Mouse (Mus musculus) liver, embryonic 14.5 days (tissue): Measurements from ENCODE around the gene Pigm. TPM values are rescaled to one million over a fixed set of nuclear protein-coding genes. Genes with fewer than 3 reads are reported as not detected.

Source experiments
- ATAC-seq: fragments of 200-750 bp; cut with Nextera tagmentation; 2 replicates; pipeline ENCODE4 v1.8.0; 2017; ENCODE audit warnings: moderate number of reproducible peaks, mild to moderate bottlenecking, moderate library complexity; ENCODE audit not compliant: insufficient read depth
- DNase-seq, 3 experiments: peaks; one replicate each; pipeline ENCODE4 v3.0.0-alpha.2; 2012 to 2013; ENCODE audit warnings: low read depth in 3 of 3, low spot score in 3 of 3
- H3K27ac ChIP-seq: fragments of 300-500 bp; sonication (generic); 2 replicates; pipeline ENCODE4 v1.5.1; 2014; ENCODE audit warnings: moderate library complexity, mild to moderate bottlenecking, control low read depth, inconsistent platforms
- H3K27me3 ChIP-seq: fragments of 300-500 bp; sonication (generic); 2 replicates; pipeline ENCODE4 v1.6.1; 2014; ENCODE audit warnings: mild to moderate bottlenecking, low read length, moderate library complexity; ENCODE audit not compliant: control insufficient read depth, insufficient read depth
- H3K36me3 ChIP-seq: fragments of 300-500 bp; sonication (generic); replicated peaks from 2 replicates; pipeline ENCODE4 v1.6.1; 2014; ENCODE audit warnings: low read depth; ENCODE audit not compliant: control insufficient read depth, insufficient read depth
- H3K4me1 ChIP-seq, 2 experiments: fragments of 200-500 bp in 1 of 2; fragments of 300-500 bp in 1 of 2; sonication (generic) in 1 of 2; replicated peaks; 2 replicates each; pipeline ENCODE4 v1.6.1; 2012 to 2014; ENCODE audit warnings: antibody characterized with exemption in 1 of 2, inconsistent platforms in 1 of 2, low read length in 1 of 2; ENCODE audit not compliant: control insufficient read depth in 2 of 2, insufficient read depth in 2 of 2
- H3K4me2 ChIP-seq: fragments of 300-500 bp; sonication (generic); 2 replicates; pipeline ENCODE4 v1.6.1; 2014; ENCODE audit warnings: low read depth, mild to moderate bottlenecking, control low read depth, moderate library complexity
- H3K4me3 ChIP-seq, 2 experiments: fragments of 200-500 bp in 1 of 2; fragments of 300-500 bp in 1 of 2; sonication (generic) in 1 of 2; 2 replicates each; pipeline ENCODE4 v1.5.1; 2012 to 2014; ENCODE audit warnings: low read depth in 2 of 2, low read length in 2 of 2, mild to moderate bottlenecking in 2 of 2, control low read depth in 1 of 2, inconsistent platforms in 1 of 2, moderate library complexity in 1 of 2; ENCODE audit not compliant: insufficient read depth in 1 of 2
- H3K9ac ChIP-seq: fragments of 300-500 bp; sonication (generic); replicated peaks from 2 replicates; pipeline ENCODE4 v1.6.1; 2014; ENCODE audit warnings: mild to moderate bottlenecking, control low read depth, moderate library complexity
- H3K9me3 ChIP-seq: fragments of 300-500 bp; sonication (generic); 2 replicates; pipeline ENCODE4 v1.6.1; 2016; ENCODE audit warnings: low read length, mixed read lengths; ENCODE audit not compliant: control insufficient read depth
- CTCF ChIP-seq: IDR thresholded peaks from 2 replicates; pipeline ENCODE4 v1.5.1; 2016; ENCODE audit warnings: antibody characterized with exemption, low read depth, control low read depth
- EP300 ChIP-seq: IDR thresholded peaks from 2 replicates; pipeline ENCODE4 v1.6.1; 2016; ENCODE audit warnings: antibody characterized with exemption, low read depth
- WGBS: fragments of 180-500 bp; shearing (Covaris S2); extraction: QIAGEN DNeasy Blood & Tissue Kit; methylation state at CpG from one replicate; pipeline ENCODE4 v1.1.7; 2014; ENCODE audit not compliant: insufficient replicate concordance; 5-methylcytosine and 5-hydroxymethylcytosine counted together
- polyA plus RNA-seq, 2 experiments: library from polyadenylated mRNA; depleted of rRNA in 1 of 2; stranded (reverse) in 1 of 2; unstranded in 1 of 2; fragments of >200 nt; fragmentation: Nextera tagmentation in 1 of 2; extraction: Ambion mirVana in 1 of 2; gene quantifications; 2 replicates each; pipeline versions ENCODE4 v1.2.1 to v1.2.3; 2012 to 2014

Gene Pigm
- polyA plus RNA-seq, 2 experiments, result 2.3 to 4.1 TPM

DNA sequence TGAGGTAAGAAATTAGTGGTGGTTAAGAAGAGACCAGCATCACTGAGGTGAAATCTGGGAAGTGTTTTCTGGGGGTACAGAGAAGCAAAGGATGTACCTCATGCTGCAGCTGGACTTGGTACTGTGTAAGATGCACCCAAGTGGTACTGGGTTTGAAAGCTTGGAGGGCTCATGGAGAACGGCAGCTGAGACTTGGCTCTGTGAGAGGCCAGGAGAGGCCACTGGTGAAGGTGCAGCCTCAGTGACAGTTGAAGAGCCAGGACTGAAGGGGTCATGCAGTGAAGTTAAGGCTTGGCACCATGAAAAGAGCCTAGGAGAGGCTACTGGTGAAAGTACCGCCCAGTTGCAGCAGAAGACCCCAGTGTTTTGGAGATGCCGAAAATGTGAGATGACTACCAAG, 51.5 kb downstream of the Pigm start:
- WGBS, result 73% methylated on average over 3 of the region's 3 CpGs
- DNase-seq (no peak), ATAC-seq (no peak)
- Histone ChIP-seq H3K9me3 (no peaks in the 10 kb centered on the region), H3K27me3 (no peaks in the 10 kb centered on the region), H3K4me1 (peaks cover 0 to 1% of the 10 kb centered on the region in 2 experiments; a peak in 1 of 4 replicates), H3K4me2 (no peak overlapping the region), H3K27ac (no peak overlapping the region), H3K9ac (no peak overlapping the region), H3K36me3 (no peaks in the 10 kb centered on the region), H3K4me3 (no peak overlapping the region)
- TF ChIP-seq EP300 (no peak), CTCF (no peak)

DNA sequence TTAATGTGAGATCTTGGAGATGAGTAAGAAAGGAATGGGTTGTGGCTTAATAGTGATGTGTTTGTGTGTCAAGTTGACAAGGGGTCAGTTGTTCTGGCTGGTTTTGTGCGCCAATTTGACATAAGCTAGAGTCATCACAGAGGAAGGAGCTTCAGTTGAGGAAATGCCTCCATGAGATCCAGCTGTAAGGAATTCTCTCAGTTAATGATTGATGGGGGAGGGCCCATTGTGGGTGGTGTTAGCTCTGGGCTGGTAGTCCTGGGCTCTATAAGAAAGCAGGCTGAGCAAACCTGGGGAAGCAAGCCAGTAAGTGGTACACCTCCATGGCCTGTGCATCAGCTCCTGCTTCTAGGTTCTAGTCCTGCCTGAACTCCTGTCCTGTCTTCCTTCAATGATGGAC, 52.3 kb downstream of the Pigm start:
- TF ChIP-seq EP300 (no peak), CTCF (no peak)
- DNase-seq (no peak), ATAC-seq (no peak)
- 42% methylated on average over 1 of the region's 1 CpGs for WGBS
- Histone ChIP-seq H3K4me3 (no peak overlapping the region), H3K9ac (no peak overlapping the region), H3K27ac (no peak overlapping the region), H3K4me2 (no peak overlapping the region), H3K4me1 (peaks cover 0 to 3% of the 10 kb centered on the region in 2 experiments; a peak in 1 of 4 replicates), H3K36me3 (no peaks in the 10 kb centered on the region), H3K9me3 (no peaks in the 10 kb centered on the region), H3K27me3 (no peaks in the 10 kb centered on the region)

DNA sequence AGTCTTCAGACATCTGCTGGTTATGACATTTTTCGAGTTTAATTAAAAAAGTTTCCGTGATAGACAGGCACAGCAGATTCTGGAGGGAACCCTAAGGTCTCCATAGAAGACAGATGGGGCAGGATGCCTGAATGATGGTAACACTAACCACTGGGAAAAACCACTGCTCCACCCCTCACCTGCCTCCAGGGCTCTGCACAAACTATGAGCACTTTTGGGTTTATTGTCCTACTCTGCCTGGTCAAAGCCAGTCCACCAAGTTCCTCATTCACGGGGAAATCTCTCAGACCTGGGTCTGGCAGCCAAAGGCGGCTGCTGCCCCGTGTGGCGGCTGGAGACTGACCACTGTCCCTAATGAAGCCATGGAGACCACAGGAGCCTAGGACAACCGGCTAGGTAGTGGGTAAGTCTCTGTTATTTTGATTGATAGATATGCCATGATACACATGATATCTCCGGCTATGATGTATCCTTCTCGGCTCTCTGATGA, 54.4 kb downstream of the Pigm start:
- Histone ChIP-seq H3K36me3 (no peaks in the 10 kb centered on the region), H3K4me3 (no peak overlapping the region), H3K27ac (no peak overlapping the region), H3K4me2 (no peak overlapping the region), H3K9me3 (no peaks in the 10 kb centered on the region), H3K27me3 (no peaks in the 10 kb centered on the region), H3K4me1 (peaks cover 0 to 3% of the 10 kb centered on the region in 2 experiments; a peak in 1 of 4 replicates), H3K9ac (no peak overlapping the region)
- ATAC-seq (no peak), DNase-seq (no peak)
- TF ChIP-seq CTCF (0 out of 2 replicates have a peak, but pooled peaks have one; percentile 4), EP300 (no peak)
- WGBS, result 27% methylated on average over 9 of the region's 9 CpGs

DNA sequence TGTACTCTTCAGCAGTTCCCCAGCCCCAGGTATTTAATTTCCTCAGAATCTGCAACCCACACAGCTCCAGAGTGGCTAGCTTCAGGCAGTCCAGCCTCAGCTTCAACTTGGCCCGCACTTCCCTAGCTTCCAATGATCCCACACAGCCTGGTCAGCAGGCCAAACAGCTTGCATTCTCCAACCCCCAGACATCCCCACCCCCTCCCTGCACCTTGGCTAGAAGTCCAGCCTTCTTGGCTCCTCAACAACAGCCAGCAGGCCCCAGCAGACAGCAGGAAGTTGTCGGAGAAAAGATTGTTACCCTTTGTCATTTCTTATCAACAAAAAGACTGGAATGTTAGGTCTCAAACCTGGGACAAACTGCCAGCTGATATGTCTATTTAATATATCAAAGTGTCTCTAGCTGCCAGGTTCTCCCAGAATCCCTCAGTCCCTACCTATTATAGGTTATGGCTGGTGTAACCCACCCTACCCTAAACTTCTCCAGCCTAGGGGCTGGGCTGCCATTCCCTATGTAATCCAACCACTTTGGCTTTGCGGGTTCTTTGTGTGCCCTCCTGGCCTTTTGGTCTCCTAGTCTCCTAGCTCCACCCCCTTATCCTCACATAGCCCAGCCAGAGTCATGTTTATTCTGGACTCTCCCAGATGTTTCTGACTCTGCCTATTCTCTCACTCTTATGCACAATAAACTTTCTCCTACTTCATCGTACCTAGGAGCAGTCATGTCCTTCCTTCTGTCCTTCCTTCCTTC, 55.7 kb downstream of the Pigm start:
- 27% methylated on average over 4 of the region's 4 CpGs for WGBS
- no peaks in the 10 kb centered on the region for H3K27me3 ChIP-seq
- ATAC-seq (no peak), DNase-seq (no peak)
- no peaks in the 10 kb centered on the region for H3K36me3 ChIP-seq
- no peak overlapping the region for H3K9ac ChIP-seq
- no peaks in the 10 kb centered on the region for H3K9me3 ChIP-seq
- peaks cover 0 to 3% of the 10 kb centered on the region in 2 experiments; a peak in 1 of 4 replicates for H3K4me1 ChIP-seq
- H3K4me3 ChIP-seq, result no peak overlapping the region
- TF ChIP-seq CTCF, result no peak
- TF ChIP-seq EP300, result no peak
- H3K27ac ChIP-seq, result no peak overlapping the region
- H3K4me2 ChIP-seq, result no peak overlapping the region

DNA sequence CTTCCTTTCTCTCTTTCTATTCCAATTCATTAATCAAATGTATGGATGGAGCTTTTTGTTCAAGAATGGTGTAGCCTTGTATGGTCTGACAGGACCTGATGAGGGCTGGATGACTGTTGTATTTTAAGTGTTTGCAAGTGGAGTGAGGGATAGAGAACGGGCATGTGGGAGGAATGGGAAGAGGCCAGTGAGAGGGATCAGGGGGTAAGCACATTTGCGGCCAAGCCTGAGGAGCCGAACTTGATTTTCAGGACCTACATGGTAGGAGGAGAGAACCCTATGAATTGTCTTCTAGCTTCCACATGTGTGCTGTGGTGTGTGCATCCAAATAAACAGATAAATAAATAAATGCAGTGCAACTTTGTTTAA, 56.2 kb downstream of the Pigm start:
- H3K9ac ChIP-seq, result no peak overlapping the region
- no peaks in the 10 kb centered on the region for H3K27me3 ChIP-seq
- H3K4me2 ChIP-seq, result no peak overlapping the region
- no peaks in the 10 kb centered on the region for H3K9me3 ChIP-seq
- no peak overlapping the region for H3K4me3 ChIP-seq
- no peak for ATAC-seq
- H3K36me3 ChIP-seq, result no peaks in the 10 kb centered on the region
- peaks cover 0 to 3% of the 10 kb centered on the region in 2 experiments; a peak in 1 of 4 replicates for H3K4me1 ChIP-seq
- H3K27ac ChIP-seq, result no peak overlapping the region
- no peak for DNase-seq
- WGBS, result 77% methylated on average over 3 of the region's 3 CpGs
- TF ChIP-seq CTCF (no peak), EP300 (no peak)
